Mouse (Mus musculus): ENCODE measurements around the gene Cnst. TPM values are rescaled to one million over a fixed set of nuclear protein-coding genes. Genes with fewer than 3 reads are reported as not detected.

Gene Cnst
- polyA plus RNA-seq, 2 experiments, result 14.6 to 18.2 TPM

DNA sequence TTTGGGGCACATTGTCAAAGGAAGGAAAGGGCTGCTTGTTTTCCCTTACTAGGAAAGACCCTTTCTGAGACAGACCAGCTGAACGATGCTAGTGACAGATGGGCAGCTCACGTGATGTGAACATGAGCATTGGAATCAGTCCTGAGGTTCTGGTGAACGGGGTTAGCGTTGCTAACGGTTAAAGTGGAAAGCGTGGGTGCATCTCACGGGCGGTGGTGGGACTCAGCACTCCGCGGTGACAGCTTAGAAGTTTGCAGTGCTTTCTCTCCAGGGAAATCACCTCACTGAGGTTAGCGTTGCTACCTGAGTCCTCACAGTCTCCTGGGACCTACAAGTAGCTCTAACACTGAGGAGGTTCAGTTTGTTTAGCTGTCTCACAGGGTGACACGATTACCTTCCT, 45.5 kb downstream of the Cnst start:
- Histone ChIP-seq H3K9me3 (ENCODE audit: control insufficient read depth, low read length) (no peaks in the 10 kb centered on the region), H3K4me2 (replicated peaks; ENCODE audit: low read depth, low read length, severe bottlenecking) (no peak overlapping the region), H3K27me3 (ENCODE audit: control insufficient read depth, insufficient read depth, low read length) (no peaks in the 10 kb centered on the region), H3K27ac (replicated peaks; ENCODE audit: low read depth, low read length) (no peak overlapping the region), H3K36me3 (ENCODE audit: control insufficient read depth, insufficient read depth, low read length) (0 out of 2 replicates have a peak, but pooled peaks cover 6% of the 10 kb centered on the region), H3K9ac (ENCODE audit: low read depth, low read length, severe bottlenecking) (no peak overlapping the region), H3K4me1 (ENCODE audit: control insufficient read depth, insufficient read depth, low read length) (peaks cover 5% of the 10 kb centered on the region), H3K4me3 (replicated peaks; ENCODE audit: low read length) (no peak overlapping the region)
- ATAC-seq (ENCODE audit: low FRiP score, low read depth) (no peak), DNase-seq (ENCODE audit: low spot score) (no peak)
- no peak for TF ChIP-seq POLR2A (IDR thresholded peaks at IDR 0.05; ENCODE audit: borderline replicate concordance, extremely low read depth, insufficient read depth, insufficient read length)
- 88% methylated on average over 12 of the region's 12 CpGs for WGBS

DNA sequence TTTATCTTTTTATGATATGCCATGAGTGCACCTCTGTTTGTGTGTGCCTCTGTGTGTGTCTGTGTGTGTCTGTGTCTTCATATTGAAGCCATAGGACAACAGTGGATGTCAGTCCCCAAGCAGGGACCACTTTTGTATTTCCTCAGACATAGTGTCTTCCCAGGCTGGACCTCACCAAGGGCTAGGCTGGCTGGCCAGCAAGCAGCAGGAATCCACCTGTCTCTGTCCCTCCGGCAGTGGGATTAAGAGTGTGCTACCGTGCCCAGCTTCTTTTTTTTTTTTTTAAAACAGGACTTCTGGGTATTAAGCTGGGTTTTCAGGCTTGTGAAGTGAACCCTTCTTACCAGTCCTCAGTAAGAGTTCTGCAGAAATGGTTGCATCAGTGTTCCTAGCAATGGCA, 46.0 kb downstream of the Cnst start:
- Histone ChIP-seq H3K27me3 (ENCODE audit: control insufficient read depth, insufficient read depth, low read length) (no peaks in the 10 kb centered on the region), H3K4me2 (replicated peaks; ENCODE audit: low read depth, low read length, severe bottlenecking) (no peak overlapping the region), H3K9ac (ENCODE audit: low read depth, low read length, severe bottlenecking) (no peak overlapping the region), H3K4me1 (ENCODE audit: control insufficient read depth, insufficient read depth, low read length) (peaks cover 5% of the 10 kb centered on the region), H3K4me3 (replicated peaks; ENCODE audit: low read length) (no peak overlapping the region), H3K9me3 (ENCODE audit: control insufficient read depth, low read length) (no peaks in the 10 kb centered on the region), H3K36me3 (ENCODE audit: control insufficient read depth, insufficient read depth, low read length) (0 out of 2 replicates have a peak, but pooled peaks cover 6% of the 10 kb centered on the region), H3K27ac (replicated peaks; ENCODE audit: low read depth, low read length) (no peak overlapping the region)
- no peak; the same call in 1 of the 2 replicates for ATAC-seq (ENCODE audit: low FRiP score, low read depth)
- TF ChIP-seq POLR2A (IDR thresholded peaks at IDR 0.05; ENCODE audit: borderline replicate concordance, extremely low read depth, insufficient read depth, insufficient read length), result no peak
- WGBS, result 94% methylated on average over 2 of the region's 2 CpGs
- no peak for DNase-seq (ENCODE audit: low spot score)

DNA sequence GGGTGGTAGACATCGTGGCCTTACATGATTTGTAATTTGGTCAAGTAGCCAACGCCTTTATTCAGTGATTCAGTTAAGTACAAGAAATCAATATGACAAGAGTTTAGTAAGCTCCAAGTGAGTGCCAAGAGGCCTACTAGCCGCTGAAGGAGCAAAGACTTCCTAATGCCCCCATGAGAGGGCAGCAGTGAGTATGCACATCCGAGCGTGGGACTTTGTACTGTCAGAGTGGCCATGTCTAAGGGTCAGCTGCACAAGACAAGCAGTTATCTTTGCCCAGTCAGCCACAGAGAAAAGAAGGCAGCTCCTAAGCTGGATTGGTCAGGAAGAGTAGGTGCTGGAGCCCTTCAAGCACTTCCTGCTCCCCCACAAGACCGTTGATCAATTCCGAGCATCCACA, 46.8 kb downstream of the Cnst start:
- no peak for DNase-seq (ENCODE audit: low spot score)
- H3K4me2 ChIP-seq (replicated peaks; ENCODE audit: low read depth, low read length, severe bottlenecking), result no peak overlapping the region
- H3K27me3 ChIP-seq (ENCODE audit: control insufficient read depth, insufficient read depth, low read length), result no peaks in the 10 kb centered on the region
- 0 out of 2 replicates have a peak, but pooled peaks cover 6% of the 10 kb centered on the region for H3K36me3 ChIP-seq (ENCODE audit: control insufficient read depth, insufficient read depth, low read length)
- no peaks in the 10 kb centered on the region for H3K9me3 ChIP-seq (ENCODE audit: control insufficient read depth, low read length)
- no peak overlapping the region for H3K4me3 ChIP-seq (replicated peaks; ENCODE audit: low read length)
- no peak overlapping the region for H3K9ac ChIP-seq (ENCODE audit: low read depth, low read length, severe bottlenecking)
- no peak for ATAC-seq (ENCODE audit: low FRiP score, low read depth)
- TF ChIP-seq POLR2A (IDR thresholded peaks at IDR 0.05; ENCODE audit: borderline replicate concordance, extremely low read depth, insufficient read depth, insufficient read length), result no peak
- 75% methylated on average over 7 of the region's 7 CpGs for WGBS
- H3K4me1 ChIP-seq (ENCODE audit: control insufficient read depth, insufficient read depth, low read length), result peaks cover 4% of the 10 kb centered on the region
- no peak overlapping the region for H3K27ac ChIP-seq (replicated peaks; ENCODE audit: low read depth, low read length)

DNA sequence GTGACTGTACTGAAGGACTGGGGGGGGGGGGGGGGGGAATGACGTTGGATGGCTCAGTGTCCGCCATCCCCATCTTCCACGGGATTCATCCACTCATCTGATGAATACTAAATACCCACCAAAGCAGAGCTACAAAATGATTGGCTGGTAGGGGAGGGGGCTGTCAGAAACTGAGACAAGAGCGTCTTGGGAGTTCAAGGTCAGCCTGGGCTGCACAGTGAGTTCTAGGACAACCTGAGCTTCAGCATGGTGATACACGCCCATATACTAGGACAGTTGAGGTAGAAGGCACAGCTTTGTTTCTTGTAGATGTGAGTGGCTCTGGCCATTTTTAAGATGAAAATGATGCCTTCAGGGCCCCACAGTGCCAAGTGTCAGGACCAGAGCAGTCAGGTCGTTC, 52.2 kb downstream of the Cnst start:
- 0 out of 2 replicates have a peak, but pooled peaks cover 1% of the 10 kb centered on the region for H3K36me3 ChIP-seq (ENCODE audit: control insufficient read depth, insufficient read depth, low read length)
- no peak overlapping the region for H3K4me3 ChIP-seq (replicated peaks; ENCODE audit: low read length)
- no peak overlapping the region for H3K27ac ChIP-seq (replicated peaks; ENCODE audit: low read depth, low read length)
- H3K4me1 ChIP-seq (ENCODE audit: control insufficient read depth, insufficient read depth, low read length), result no peaks in the 10 kb centered on the region
- H3K27me3 ChIP-seq (ENCODE audit: control insufficient read depth, insufficient read depth, low read length), result no peaks in the 10 kb centered on the region
- TF ChIP-seq POLR2A (IDR thresholded peaks at IDR 0.05; ENCODE audit: borderline replicate concordance, extremely low read depth, insufficient read depth, insufficient read length), result no peak
- H3K9me3 ChIP-seq (ENCODE audit: control insufficient read depth, low read length), result no peaks in the 10 kb centered on the region
- DNase-seq (ENCODE audit: low spot score) (no peak), ATAC-seq (ENCODE audit: low FRiP score, low read depth) (no peak)
- no peak overlapping the region for H3K4me2 ChIP-seq (replicated peaks; ENCODE audit: low read depth, low read length, severe bottlenecking)
- H3K9ac ChIP-seq (ENCODE audit: low read depth, low read length, severe bottlenecking), result no peak overlapping the region
- 91% methylated on average over 6 of the region's 6 CpGs for WGBS

DNA sequence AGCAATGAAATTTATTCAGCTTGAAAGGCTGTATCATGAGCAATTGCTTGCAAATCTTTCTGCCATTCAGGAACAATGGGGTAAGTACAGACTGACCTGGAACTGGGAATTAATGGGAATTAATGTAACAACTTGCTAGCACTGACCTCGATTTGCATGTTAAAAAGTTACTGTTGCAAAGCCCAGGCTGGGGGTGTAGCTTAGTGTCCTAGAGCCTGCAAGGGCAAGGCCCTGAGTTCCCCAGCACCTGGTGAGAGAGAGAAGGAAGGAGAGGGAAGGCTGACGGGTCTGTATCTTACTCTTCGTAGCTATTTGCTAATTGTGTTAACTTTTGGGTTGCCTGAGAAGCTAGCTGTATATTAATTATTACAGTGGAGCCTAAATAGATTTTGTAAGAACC, 58.4 kb downstream of the Cnst start:
- Histone ChIP-seq H3K27ac (replicated peaks; ENCODE audit: low read depth, low read length) (no peak overlapping the region), H3K4me1 (ENCODE audit: control insufficient read depth, insufficient read depth, low read length) (no peaks in the 10 kb centered on the region), H3K9ac (ENCODE audit: low read depth, low read length, severe bottlenecking) (no peak overlapping the region), H3K36me3 (ENCODE audit: control insufficient read depth, insufficient read depth, low read length) (peaks cover 1% of the 10 kb centered on the region; the same call in 1 of the 2 replicates), H3K9me3 (ENCODE audit: control insufficient read depth, low read length) (no peaks in the 10 kb centered on the region), H3K27me3 (ENCODE audit: control insufficient read depth, insufficient read depth, low read length) (no peaks in the 10 kb centered on the region), H3K4me2 (replicated peaks; ENCODE audit: low read depth, low read length, severe bottlenecking) (no peak overlapping the region), H3K4me3 (replicated peaks; ENCODE audit: low read length) (no peak overlapping the region)
- ATAC-seq (ENCODE audit: low FRiP score, low read depth) (no peak), DNase-seq (ENCODE audit: low spot score) (no peak)
- 58% methylated on average over 3 of the region's 3 CpGs for WGBS
- TF ChIP-seq POLR2A (IDR thresholded peaks at IDR 0.05; ENCODE audit: borderline replicate concordance, extremely low read depth, insufficient read depth, insufficient read length), result no peak

All from limb, embryonic 14.5 days (tissue).